Mouse (Mus musculus): ENCODE results near the gene Pwp1.

DNA sequence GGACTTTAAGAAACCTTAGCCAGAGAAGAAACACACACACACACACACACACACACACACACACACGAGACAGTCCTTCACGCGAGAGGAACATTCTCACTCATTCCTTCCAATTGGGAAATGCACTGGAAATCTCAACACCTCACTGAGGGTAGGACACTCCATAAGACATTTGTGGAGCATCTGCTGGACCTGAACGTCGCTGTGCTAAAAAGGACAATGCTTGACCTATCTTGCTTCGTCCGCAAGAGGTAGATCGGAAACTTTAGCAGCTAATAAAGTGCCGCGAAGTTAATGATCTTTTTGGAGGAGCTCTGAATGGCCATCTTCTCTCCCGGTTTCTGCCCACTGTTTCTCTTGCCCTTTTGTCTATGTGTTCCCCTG, 99.9 kb downstream of the Pwp1 start:
- TF ChIP-seq CTCF (IDR thresholded peaks at IDR 0.05; ENCODE audit: low read depth, low read length) (no peak), EP300 (IDR thresholded peaks at IDR 0.05; ENCODE audit: insufficient read depth, low read depth, low read length) (no peak), POLR2A (IDR thresholded peaks at IDR 0.05; ENCODE audit: insufficient read depth, low read length) (no peak)

All from ES-Bruce4 (cell line).